Mouse (Mus musculus) midbrain, postnatal 0 days (tissue): ENCODE data around the gene Hoxd4. TPM values are rescaled to one million over a fixed set of nuclear protein-coding genes. Genes with fewer than 3 reads are reported as not detected.
A peak's percentile ranks its signal among the peaks of the same experiment; 100 is the strongest.

ENCODE experiments used
- ATAC-seq: fragments of 200-750 bp; cut with Nextera tagmentation; 2 replicates; pipeline ENCODE4 v1.8.0; 2017; ENCODE audit warnings: moderate number of reproducible peaks, mild to moderate bottlenecking, moderate TSS enrichment, moderate library complexity; ENCODE audit not compliant: low FRiP score
- DNase-seq: peaks from one replicate; pipeline ENCODE4 v3.0.0-alpha.2; 2015; ENCODE audit warnings: low spot score
- H3K27ac ChIP-seq: fragments of 300-500 bp; sonication (generic); 2 replicates; pipeline ENCODE4 v1.5.1; 2014; ENCODE audit warnings: low read depth, mild to moderate bottlenecking, low read length, mixed read lengths
- H3K27me3 ChIP-seq: fragments of 300-500 bp; sonication (generic); 2 replicates; pipeline ENCODE4 v1.6.1; 2014; ENCODE audit warnings: low read length, control low read depth, mixed read lengths; ENCODE audit not compliant: insufficient read depth
- H3K36me3 ChIP-seq: fragments of 300-500 bp; sonication (generic); 2 replicates; pipeline ENCODE4 v1.6.1; 2014; ENCODE audit warnings: low read length, control low read depth, mixed read lengths; ENCODE audit not compliant: insufficient read depth
- H3K4me1 ChIP-seq: fragments of 300-500 bp; sonication (generic); 2 replicates; pipeline ENCODE4 v1.6.1; 2014; ENCODE audit warnings: mild to moderate bottlenecking, control low read depth, antibody characterized with exemption, low read length, mixed read lengths; ENCODE audit not compliant: insufficient read depth
- H3K4me2 ChIP-seq: fragments of 300-500 bp; sonication (generic); 2 replicates; pipeline ENCODE4 v1.6.1; 2014; ENCODE audit warnings: low read depth, mild to moderate bottlenecking, low read length, mixed read lengths; ENCODE audit not compliant: poor library complexity, severe bottlenecking
- H3K4me3 ChIP-seq: fragments of 300-500 bp; sonication (generic); 2 replicates; pipeline ENCODE4 v1.5.1; 2014; ENCODE audit warnings: low read depth, mild to moderate bottlenecking, low read length, moderate library complexity
- H3K9ac ChIP-seq: fragments of 300-500 bp; sonication (generic); replicated peaks from 2 replicates; pipeline ENCODE4 v1.6.1; 2014; ENCODE audit warnings: mild to moderate bottlenecking, low read length, moderate library complexity, mixed read lengths; ENCODE audit not compliant: poor library complexity, severe bottlenecking
- H3K9me3 ChIP-seq: fragments of 300-500 bp; sonication (generic); 2 replicates; pipeline ENCODE4 v1.6.1; 2016; ENCODE audit warnings: low read length, control low read depth
- CTCF ChIP-seq: IDR thresholded peaks from 2 replicates; pipeline ENCODE4 v1.5.1; 2016; ENCODE audit warnings: antibody characterized with exemption, mild to moderate bottlenecking
- WGBS: fragments of 180-500 bp; shearing (Covaris S2); extraction: QIAGEN DNeasy Blood & Tissue Kit; methylation state at CpG from one replicate; pipeline ENCODE4 v1.1.7; 2014; 5-methylcytosine and 5-hydroxymethylcytosine counted together
- polyA plus RNA-seq: library from polyadenylated mRNA; unstranded; fragments of >200 nt; fragmentation: Nextera tagmentation; extraction: Ambion mirVana; gene quantifications from 2 replicates; pipeline ENCODE4 v1.2.1, GENCODE M21; 2015
- total RNA-seq: library from RNA; depleted of rRNA; stranded (reverse); fragments of >200 nt; gene quantifications from 2 replicates; pipeline ENCODE4 v1.2.3, GENCODE M21; 2014; rRNA removed

Hoxd4 gene
- total RNA-seq: 1.2 TPM in 1 of 2 replicates, not detected in the other
- not detected in 2 replicates for polyA plus RNA-seq

DNA sequence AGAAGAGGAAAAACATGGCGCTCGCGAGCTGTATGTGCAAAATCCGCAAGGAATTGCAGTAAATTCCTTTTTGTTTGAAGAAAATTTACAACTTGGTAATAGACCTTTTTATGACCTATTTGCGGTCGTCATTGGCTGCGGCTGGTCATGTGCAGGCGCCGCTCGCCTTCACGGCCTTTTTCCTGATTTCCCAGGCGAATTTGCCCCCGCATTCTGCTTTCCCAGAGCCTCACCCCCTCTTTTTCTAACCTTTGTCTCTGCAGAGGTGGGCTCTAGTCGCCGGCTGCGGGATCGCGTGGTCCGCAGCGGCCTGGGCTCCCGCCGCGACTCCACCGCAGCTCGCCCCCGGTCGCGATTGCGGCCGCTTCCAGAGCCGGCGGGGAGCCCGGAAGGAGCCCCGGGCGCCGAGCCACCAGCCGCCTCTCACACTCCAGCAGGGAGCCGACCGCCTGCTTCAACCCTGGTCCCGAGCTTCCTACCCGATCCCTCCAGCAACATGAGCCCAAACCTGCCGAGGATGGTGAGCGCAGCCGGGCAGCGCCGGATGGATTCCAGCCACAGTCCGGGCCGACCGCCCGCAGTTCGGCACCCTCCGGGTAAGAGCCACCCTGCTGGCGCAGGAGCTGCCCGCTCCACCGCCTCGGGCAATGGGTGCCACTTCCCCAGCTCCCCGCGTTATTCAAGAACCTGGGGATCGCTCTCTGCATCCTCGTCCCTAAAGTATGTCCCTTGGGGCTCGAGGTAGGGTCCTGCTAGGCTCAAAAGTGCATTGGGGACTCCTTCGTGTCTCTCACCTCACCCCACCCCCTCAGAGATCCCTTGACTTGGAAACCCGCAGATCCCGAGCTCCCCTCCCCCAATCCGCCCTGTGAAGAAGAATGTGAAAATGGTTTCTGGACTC, at the start of gene Hoxd4, which contains the start of gene Hoxd3:
Hoxd4 (plus strand) TSS at position 209 of the 901 bp plus-strand sequence.
Hoxd3 (plus strand) TSS at position 207 of the 901 bp plus-strand sequence.
- H3K27me3 ChIP-seq: peaks cover 92% of the 10 kb centered on the region
- no peaks in the 10 kb centered on the region for H3K4me1 ChIP-seq
- no peak for TF ChIP-seq CTCF
- no peaks in the 10 kb centered on the region for H3K36me3 ChIP-seq
- no peak within 1 kb of the TSS for H3K9ac ChIP-seq
- H3K9me3 ChIP-seq: no peaks in the 10 kb centered on the region
- H3K4me2 ChIP-seq: peak within 1 kb of the TSS; percentile 28; the same call in 1 of the 2 replicates
- H3K4me3 ChIP-seq: peak within 1 kb of the TSS; percentile 19; the same call in 1 of the 2 replicates
- under 1% methylated on average over 65 of the region's 65 CpGs for WGBS
- H3K27ac ChIP-seq: no peak within 1 kb of the TSS
- DNase-seq: no peak
- ATAC-seq: no peak

GRCm38 (mm10) chr2:74663291-74663925, 48.3 kb upstream of the Hoxd4 start:
- peaks cover under 1% of the 10 kb centered on the region; the same call in 1 of the 2 replicates for H3K4me1 ChIP-seq
- H3K4me2 ChIP-seq: no peak overlapping the region
- no peak for ATAC-seq
- peaks cover 85% of the 10 kb centered on the region for H3K27me3 ChIP-seq
- WGBS: 6% methylated on average over 18 of the region's 18 CpGs
- H3K9me3 ChIP-seq: no peaks in the 10 kb centered on the region
- no peaks in the 10 kb centered on the region for H3K36me3 ChIP-seq
- H3K4me3 ChIP-seq: no peak overlapping the region
- H3K9ac ChIP-seq: no peak overlapping the region
- TF ChIP-seq CTCF: peak; percentile 84
- no peak overlapping the region for H3K27ac ChIP-seq
- peak; percentile 77 for DNase-seq

- H3K27ac ChIP-seq: no peak overlapping the region
- ATAC-seq: no peak
Measured at GRCm38 (mm10) chr2:74666411-74666810, 45.3 kb upstream of the Hoxd4 start.

GRCm38 (mm10) chr2:74667191-74667841, 44.4 kb upstream of the Hoxd4 start:
- ATAC-seq (no peak), DNase-seq (no peak)
- peaks cover 89% of the 10 kb centered on the region for H3K27me3 ChIP-seq
- no peak overlapping the region for H3K4me2 ChIP-seq
- no peak for TF ChIP-seq CTCF
- H3K36me3 ChIP-seq: no peaks in the 10 kb centered on the region
- WGBS: 2% methylated on average over 35 of the region's 36 CpGs
- no peak overlapping the region for H3K9ac ChIP-seq
- H3K9me3 ChIP-seq: no peaks in the 10 kb centered on the region
- peaks cover 3% of the 10 kb centered on the region; the same call in 1 of the 2 replicates for H3K4me1 ChIP-seq
- no peak overlapping the region for H3K4me3 ChIP-seq
- H3K27ac ChIP-seq: no peak overlapping the region

More at GRCm38 (mm10) chr2:74666411-74666810, 45.3 kb upstream of the Hoxd4 start:
- H3K4me1 ChIP-seq: peaks cover 3% of the 10 kb centered on the region; the same call in 1 of the 2 replicates
- no peaks in the 10 kb centered on the region for H3K36me3 ChIP-seq
- H3K27me3 ChIP-seq: peaks cover 89% of the 10 kb centered on the region
- TF ChIP-seq CTCF: no peak
- H3K4me2 ChIP-seq: no peak overlapping the region
- 4% methylated on average over 7 of the region's 7 CpGs for WGBS
- H3K4me3 ChIP-seq: no peak overlapping the region
- no peak overlapping the region for H3K9ac ChIP-seq
- H3K9me3 ChIP-seq: no peaks in the 10 kb centered on the region
- DNase-seq: no peak

DNA sequence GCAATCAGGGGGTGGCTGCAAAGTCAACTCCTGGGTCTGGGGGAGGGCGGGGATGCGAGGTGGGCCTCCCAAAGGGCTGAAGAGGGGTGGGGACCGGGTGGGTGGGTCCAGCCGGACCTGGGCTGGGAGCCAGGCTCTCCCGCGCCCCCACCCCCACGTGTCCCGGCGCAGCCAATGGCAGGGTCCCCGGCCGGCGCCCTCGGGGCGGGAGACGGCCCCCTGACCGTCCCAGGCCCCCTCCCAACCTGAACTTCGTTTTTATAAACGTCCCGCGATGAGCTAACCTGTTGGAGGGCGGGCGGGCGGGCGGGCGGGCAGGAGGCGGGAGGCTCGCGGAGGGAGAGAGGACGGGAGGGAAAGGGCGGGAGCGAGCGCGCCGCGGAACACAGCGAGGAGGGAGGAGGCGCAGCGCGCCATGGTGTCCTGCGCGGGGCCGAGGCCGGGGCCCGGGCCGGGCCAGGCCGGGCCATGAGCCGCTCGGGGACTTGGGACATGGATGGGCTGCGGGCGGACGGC, 43.8 kb upstream of the Hoxd4 start, which contains the start of gene Hoxd13:
Hoxd13 (plus strand) TSS at position 469 of the 516 bp plus-strand sequence.
- Histone ChIP-seq H3K27ac (no peak within 1 kb of the TSS), H3K4me1 (peaks cover 3% of the 10 kb centered on the region; the same call in 1 of the 2 replicates), H3K9me3 (no peaks in the 10 kb centered on the region), H3K4me3 (peak within 1 kb of the TSS; percentile 9; the same call in 1 of the 2 replicates), H3K4me2 (peak within 1 kb of the TSS; percentile 26), H3K36me3 (no peaks in the 10 kb centered on the region), H3K9ac (no peak within 1 kb of the TSS), H3K27me3 (peaks cover 89% of the 10 kb centered on the region)
- DNase-seq (no peak), ATAC-seq (no peak)
- TF ChIP-seq CTCF: no peak
- under 1% methylated on average over 14 of the region's 51 CpGs for WGBS
